Mouse (Mus musculus) right cerebral cortex, postnatal 36 days (tissue): Measurements from ENCODE around the gene Unc5a.

ENCODE experiments used
- DNase-seq, 2 experiments: peaks; one replicate each; pipeline ENCODE4 v3.0.0; 2022; ENCODE audit warnings: low spot score in 2 of 2, mixed read lengths in 1 of 2

Unc5a gene

DNA sequence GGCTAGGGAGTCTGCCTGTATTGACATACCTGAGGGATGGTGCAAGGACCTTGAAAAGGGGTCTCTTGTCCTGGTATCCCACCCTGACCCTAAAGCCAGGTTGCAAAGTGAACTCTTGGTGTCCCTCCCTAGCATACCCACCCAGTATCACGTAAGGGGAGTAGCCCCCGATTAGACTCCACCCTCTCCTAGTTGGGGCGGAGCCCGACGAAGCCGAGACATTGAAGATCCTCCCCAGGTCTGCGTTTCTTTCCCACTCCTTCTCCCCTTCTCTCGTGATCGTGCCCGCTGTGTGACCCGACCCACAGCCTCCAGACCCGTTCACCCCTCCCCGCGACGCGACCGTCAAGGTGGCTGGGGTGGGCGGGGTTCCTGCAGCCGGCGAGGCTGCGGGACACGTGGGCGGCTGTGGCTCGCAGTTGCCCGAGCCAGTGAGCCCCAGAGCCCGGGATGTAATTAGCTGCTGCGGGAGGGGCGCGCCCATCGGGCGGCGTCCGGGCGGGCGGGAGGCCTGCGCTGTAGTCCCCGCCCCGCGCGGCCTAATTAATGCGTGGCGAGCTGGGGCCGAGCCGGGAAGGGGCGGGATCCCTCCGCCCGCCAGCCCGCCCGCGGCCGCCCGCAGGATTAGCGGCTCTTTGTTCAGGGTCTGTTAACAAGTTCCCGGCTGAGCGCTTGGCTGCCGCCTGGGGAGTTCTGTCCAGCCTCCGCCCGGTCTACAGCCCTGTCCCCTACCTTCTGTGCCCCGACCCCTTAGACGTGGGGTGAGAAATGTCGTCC lies 6.7 kb downstream of the Unc5a start:
- DNase-seq, result no peak

GRCm38 (mm10) chr13:54957281-54957680 lies 8.1 kb downstream of the Unc5a start:
- no peak for DNase-seq

DNA sequence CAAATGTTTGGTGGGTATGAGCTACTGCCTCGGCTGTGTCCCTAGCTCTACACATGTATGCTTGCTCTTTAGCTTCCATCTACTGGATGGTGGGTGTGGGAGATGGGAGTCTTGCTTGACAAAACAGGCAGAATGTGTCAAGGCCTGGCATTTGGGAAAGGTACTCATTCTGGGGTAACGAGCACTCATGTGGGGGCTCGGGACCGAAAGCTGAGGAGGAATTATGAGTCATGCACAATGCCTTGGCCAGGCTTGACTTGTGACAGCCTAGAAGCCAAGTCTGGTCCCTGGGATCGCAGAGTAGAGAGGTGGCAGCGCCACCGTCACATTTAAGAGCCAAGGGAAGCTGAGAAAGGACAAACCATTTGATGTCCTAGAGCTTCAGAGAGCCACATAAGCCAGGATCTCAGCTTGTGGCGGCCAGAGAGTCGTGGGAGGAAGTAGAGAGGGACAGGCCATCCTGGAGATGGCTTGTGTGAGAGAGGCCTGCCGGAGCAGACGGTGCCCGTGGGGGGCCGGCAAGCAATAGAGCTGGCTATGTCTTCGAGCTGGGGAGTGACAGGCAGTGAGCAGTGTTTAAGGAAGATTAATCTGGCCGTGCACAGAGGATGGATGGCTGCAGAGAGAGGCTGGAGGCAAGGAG lies 10.0 kb downstream of the Unc5a start:
- DNase-seq, result no peak

GRCm38 (mm10) chr13:54959842-54960241 lies 10.6 kb downstream of the Unc5a start:
- DNase-seq, result no peak

GRCm38 (mm10) chr13:54960491-54960890 lies 11.3 kb downstream of the Unc5a start:
- DNase-seq, result no peak

GRCm38 (mm10) chr13:54965256-54965655 lies 16.0 kb downstream of the Unc5a start:
- DNase-seq, result no peak

- DNase-seq, result no peak
These were observed 18.3 kb downstream of the Unc5a start for GRCm38 (mm10) chr13:54967501-54967900.

- no peak for DNase-seq
These were observed 19.4 kb downstream of the Unc5a start for GRCm38 (mm10) chr13:54968636-54969035.

DNA sequence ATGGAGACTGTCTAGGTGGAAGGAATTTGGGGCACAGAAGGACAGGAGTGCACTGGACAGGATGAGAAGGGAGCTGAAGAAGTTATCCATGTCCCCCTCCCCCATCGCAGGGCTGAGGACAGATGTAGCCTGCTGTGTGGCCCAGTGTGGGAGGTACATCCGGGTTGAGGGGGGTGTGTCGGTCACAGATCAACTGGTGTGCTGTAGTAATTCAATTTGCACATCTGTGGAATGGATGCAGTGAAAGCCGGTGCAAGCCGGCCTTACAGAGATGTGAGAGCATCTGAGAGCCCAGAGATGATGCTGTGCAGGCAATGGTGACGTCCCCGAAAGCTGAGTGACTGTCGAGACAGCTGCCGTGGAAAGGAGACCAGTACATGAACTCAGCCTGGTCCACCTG lies 20.3 kb downstream of the Unc5a start:
- DNase-seq, result no peak

DNA sequence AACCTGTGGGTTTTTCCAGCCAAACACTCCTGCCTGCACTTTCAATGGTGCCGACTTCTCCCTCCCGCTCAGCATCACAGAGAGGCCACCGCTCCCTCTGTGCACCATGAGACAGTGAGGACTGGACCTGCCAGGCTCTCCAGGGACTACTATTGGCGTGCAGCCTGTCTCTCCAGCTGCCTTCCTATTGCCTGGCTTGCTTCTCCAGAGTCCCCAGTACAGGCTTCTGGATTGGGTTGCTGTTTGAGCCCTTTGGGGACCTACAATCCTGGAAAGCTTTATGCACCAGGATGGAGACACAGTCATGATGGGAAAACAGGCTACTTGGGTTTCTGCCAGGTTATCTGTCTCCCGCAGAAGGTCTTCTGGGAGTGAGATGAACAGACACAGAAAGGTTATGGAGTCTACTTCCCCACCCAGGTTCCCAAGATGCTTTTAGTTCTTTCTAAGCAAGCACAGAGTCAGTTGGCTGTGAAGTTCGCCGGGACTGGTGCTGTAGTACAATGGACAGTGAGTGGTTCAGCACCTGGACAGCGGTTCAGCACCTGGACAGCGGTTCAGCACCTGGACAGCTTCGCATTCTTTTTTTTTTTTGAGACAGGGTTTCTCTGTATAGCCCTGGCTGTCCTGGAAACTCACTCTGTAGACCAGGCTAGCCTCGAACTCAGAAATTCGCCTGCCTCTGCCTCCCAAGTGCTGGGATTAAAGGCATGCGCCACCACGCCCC lies 21.5 kb downstream of the Unc5a start:
- DNase-seq, result no peak

DNA sequence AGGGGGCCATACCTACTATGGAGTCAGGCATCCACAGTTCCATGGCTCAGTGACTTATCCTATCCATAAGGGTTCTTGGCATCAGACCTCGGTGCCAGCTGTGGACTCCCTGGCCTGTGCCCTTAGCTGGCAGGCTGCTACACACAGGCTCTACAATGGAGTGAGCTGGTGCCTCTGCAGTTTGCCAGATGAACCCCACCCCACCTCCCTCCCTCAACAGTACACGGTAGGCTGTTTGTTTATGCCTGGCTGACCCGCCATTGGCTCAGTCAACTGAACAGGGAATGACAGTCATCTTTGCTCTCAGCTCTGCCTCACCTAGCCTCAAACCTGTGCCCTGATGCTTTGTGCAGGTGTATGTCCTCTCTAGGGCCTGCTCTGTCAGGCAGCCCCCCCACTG lies 26.3 kb downstream of the Unc5a start:
- no peak for DNase-seq

- no peak for DNase-seq
These were observed 29.6 kb downstream of the Unc5a start for GRCm38 (mm10) chr13:54978804-54979203.

- no peak for DNase-seq
These were observed 31.7 kb downstream of the Unc5a start for GRCm38 (mm10) chr13:54980957-54981356.

DNA sequence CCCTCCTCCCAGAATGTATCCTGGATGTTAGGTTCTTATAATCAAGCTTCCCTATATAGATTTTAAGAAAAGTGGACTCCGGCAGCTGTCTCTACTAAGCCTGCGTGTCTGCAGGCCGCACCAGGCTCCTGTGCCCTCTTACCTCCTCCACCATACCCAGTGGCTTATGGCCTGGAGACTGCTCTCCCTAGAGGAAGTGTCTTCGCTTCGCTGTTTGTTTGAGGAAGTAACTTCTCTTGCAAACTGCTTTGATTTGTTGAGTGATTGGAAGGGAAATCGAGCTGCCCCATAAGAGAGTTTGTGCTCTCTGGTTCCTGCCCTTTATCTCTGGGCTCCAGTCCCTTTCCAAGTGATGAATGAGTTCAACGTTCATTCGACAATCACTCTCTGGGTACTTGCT lies 33.8 kb downstream of the Unc5a start:
- DNase-seq, result no peak

- DNase-seq, result no peak
These were observed 34.4 kb downstream of the Unc5a start for GRCm38 (mm10) chr13:54983614-54984013.

DNA sequence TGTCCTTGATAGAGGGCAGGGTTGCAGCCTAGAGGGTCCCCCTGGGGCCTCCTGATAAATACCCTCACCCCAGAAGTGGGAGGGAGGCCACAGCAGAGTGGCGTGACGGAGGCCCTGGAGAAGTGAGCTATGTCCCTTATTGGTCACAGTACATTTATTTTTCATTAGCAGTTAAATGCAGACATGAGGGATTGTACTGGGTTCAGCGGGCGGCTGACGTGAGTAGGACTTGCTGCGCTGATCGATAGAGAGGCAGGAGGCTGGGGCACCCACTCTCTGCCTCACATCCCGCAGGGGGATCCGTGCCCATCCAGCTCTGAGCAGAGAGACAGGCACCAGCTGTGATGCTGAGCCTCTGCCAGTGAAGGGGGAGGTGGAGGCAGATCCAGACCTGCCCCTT lies 38.2 kb downstream of the Unc5a start:
- no peak for DNase-seq

- no peak for DNase-seq
These were observed 39.1 kb downstream of the Unc5a start for GRCm38 (mm10) chr13:54988181-54988760.

- DNase-seq, result no peak
These were observed 43.0 kb downstream of the Unc5a start for GRCm38 (mm10) chr13:54992215-54992614.

- no peak for DNase-seq
These were observed 45.4 kb downstream of the Unc5a start for GRCm38 (mm10) chr13:54994576-54994975.

- no peak for DNase-seq
These were observed 46.0 kb downstream of the Unc5a start for GRCm38 (mm10) chr13:54995161-54995560.

GRCm38 (mm10) chr13:54997568-54997967 lies 48.4 kb downstream of the Unc5a start:
- no peak for DNase-seq

GRCm38 (mm10) chr13:55000433-55000832 lies 51.2 kb downstream of the Unc5a start:
- peak; percentile 64 to 85 for DNase-seq
